Mouse (Mus musculus): ENCODE data around the gene Cdc14a.

DNA sequence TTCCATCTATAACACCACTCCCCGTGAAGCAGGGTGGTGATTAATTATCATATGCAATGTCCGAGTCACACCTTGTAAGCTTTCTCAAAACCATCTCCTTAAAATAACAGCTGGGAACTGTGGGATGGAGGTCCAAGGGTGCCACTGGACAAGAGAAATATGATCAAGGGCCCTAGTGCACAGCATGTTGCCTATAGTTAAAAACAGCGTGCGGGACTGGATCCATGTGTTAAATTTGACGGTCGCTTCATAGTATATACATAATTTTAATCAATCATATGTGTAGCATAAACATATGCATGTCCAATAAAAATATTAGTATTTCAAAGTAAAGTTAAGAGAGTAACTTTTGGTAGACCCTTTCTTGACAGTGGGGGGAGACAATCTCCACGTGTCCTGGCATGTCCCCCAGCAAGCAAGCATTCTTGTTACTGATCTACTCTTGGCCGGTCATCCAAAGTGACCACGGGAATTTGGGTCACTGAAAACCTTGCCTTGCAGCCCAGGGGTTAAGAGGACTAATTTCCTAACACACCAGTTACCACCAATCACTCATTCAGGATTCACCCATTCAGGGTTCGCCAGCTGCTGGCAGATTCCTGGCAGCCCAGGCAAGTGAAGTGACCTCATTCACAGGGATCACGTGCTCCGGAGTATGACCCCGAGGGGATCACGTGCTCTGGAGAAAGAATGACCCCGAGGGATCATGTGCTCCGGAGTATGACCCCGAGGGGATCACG, 94.6 kb downstream of the Cdc14a start:
- no peak for TF ChIP-seq HCFC1 (IDR thresholded peaks at IDR 0.05; ENCODE audit: low read depth, low read length)
- no peak for TF ChIP-seq CTCF (IDR thresholded peaks at IDR 0.05 in 2 of 3, conservative IDR thresholded peaks at IDR 0.05 in 1 of 3; ENCODE audit: control insufficient read depth in 1 of 3, insufficient read depth in 1 of 3, low read depth in 2 of 3, low read length in 3 of 3, poor library complexity in 1 of 3, severe bottlenecking in 1 of 3)
- TF ChIP-seq POLR2A (IDR thresholded peaks at IDR 0.05; ENCODE audit: control insufficient read depth in 1 of 2, insufficient read depth in 1 of 2, low read depth in 1 of 2, low read length in 2 of 2, poor library complexity in 1 of 2) = no peak
- no peak for TF ChIP-seq MYC (IDR thresholded peaks at IDR 0.05; ENCODE audit: low read depth, low read length)
- no peak for TF ChIP-seq POLR2AphosphoS2 (IDR thresholded peaks at IDR 0.05; ENCODE audit: low read length)
